Mouse (Mus musculus) left cerebral cortex, postnatal 14 days (tissue): ENCODE results near the gene Gramd4. TPM values are rescaled to one million over a fixed set of nuclear protein-coding genes. Genes with fewer than 3 reads are reported as not detected.

Experiments
- DNase-seq, 2 experiments: peaks; one replicate each; pipeline ENCODE4 v3.0.0; 2021 to 2022; ENCODE audit warnings: low spot score in 2 of 2, mixed read lengths in 1 of 2
- intact Hi-C: fragments of 180-260 bp; cut with DNase I; formaldehyde crosslinking; loops from one replicate; pipeline ENCODE4 v1.15.1; 2025
- total RNA-seq, 2 experiments: library from RNA; stranded (reverse); gene quantifications; 2 replicates each; pipeline ENCODE4 v1.2.3; 2021

Gramd4 gene
- total RNA-seq, 2 experiments from 2014 or later = 37.2 to 44.3 TPM

DNA sequence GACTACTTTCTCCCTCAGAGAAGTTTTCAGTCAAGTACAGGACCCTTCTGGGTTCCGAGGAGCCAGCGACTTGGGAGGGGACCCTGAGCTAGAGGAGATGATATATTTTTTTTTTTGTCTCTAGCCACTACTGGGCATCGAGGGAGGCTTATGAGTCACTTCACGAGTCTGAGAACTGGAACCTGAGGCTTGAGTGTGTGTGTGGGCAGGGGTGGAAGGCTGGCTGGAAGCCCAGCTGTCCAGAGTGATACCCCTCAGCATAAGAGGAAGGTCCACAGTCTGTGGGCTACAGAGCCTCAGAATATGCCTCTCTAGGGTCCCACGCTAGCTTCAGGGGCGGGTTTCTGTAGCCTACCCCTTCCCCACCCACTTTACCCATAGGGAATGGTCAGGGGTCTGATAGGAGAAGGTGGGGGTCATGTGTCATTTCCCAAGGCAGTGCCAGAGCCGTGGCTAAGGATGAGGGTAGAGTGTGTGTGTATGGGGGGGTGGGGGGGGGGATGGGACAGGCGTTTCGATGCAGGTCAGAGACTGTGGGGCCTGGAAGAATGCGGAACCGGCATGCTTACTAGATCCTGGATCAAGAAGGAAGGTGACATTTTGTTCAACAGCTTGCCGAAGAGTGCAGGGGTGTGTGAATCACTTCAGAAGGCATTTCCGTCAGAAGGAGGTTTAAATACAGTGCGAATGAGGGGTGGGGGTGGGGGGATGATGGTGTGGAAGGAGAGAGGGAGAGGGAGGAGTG is 9.5 kb downstream of the Gramd4 start:
- intact Hi-C loops = no loop called here
- DNase-seq = no peak

GRCm38 (mm10) chr15:86067581-86067910 is 10.1 kb downstream of the Gramd4 start:
- DNase-seq = no peak

DNA sequence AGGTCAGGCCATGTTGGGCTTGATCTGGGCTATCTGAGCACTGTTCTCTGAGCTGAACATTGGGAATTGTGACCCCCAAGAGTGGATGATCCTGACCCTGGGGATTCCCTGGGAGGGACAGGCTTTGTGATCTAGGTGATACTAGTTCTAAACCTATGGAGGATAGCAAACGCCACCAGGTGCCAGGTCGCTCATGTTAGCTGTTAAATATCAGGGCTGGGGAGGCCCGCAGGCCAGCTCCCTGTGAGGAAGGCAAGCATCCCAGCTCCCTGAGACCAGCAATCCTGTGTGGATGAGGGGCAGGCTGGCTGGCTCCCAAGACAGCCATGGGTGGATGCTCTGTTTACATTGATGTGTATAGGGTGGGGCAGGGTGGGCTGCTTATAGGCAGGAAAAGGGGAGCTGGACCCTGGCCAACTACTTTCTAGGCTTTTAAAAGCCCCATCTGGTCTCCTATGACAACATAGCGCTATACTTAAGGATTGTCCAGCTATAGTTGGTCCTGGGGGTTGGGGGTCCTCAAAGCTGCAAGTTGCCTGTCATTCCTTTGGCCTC is 10.5 kb downstream of the Gramd4 start:
- intact Hi-C loops = no loop called here
- no peak for DNase-seq

More at GRCm38 (mm10) chr15:86067581-86067910, 10.1 kb downstream of the Gramd4 start:
- intact Hi-C loops = no loop called here

DNA sequence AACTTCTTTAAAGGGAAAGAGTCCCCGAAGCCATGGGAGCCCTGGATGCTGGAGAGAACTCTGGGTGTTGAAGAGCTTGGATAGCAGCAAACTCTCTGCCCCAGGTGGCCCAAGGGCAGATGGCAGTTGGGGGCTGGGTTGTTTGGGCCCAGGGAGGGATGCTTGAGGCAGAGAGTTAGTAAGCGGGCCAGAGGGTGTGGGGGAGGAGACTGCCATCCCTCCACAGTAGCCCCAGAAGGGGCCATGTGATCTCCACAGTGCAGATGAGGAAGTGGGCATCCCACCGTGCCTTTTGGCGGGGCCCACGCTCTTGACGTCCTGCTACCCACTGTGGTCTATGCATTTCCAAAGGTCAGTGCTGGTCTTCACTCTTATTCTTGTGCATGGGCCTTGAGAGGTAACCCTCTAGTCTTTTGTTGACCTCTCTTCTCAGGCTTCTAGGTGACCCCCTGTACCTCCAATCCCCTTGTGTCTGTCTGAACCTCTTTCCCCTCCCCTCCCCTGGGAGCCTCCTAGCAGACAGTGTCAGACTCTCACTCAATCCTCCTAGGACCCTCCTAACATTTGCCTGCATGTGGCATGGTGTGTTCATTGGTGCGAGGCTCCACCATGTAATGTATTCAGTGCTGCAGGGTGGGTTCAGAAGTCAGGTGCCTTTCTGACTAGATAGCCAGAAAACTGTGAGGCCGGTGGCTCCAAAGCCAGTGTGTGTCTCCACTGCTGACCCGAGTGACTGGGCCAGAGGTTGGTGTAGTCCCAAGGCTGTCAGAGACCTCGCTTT is 11.7 kb downstream of the Gramd4 start:
- intact Hi-C loops = no loop called here
- no peak for DNase-seq

- intact Hi-C loops = no loop called here
- DNase-seq = no peak
These were observed 12.9 kb downstream of the Gramd4 start for GRCm38 (mm10) chr15:86070368-86070767.

DNA sequence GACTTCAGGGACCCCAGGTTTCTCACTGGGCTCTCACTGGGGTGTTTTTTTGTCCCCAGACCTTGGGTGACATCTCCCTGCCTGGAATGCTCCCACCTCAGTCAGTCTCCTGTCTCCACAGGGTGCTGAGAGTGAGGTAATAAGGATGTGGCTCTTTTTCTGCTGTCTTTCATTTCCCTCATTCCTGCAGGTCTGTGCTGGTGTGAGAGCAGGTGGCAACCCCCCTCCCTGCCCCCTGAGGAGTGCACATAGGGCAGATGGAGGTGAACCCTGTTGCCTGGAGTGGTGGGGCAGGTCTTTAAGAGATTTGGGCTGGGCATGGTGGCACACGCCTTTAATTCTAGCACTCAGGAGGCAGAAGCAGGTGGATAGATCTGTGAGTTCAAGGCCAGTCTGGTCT is 13.7 kb downstream of the Gramd4 start:
- DNase-seq = no peak
- intact Hi-C loops = no loop called here

GRCm38 (mm10) chr15:86074171-86074937 is 16.9 kb downstream of the Gramd4 start:
- DNase-seq = no peak
- intact Hi-C loops = no loop called here

DNA sequence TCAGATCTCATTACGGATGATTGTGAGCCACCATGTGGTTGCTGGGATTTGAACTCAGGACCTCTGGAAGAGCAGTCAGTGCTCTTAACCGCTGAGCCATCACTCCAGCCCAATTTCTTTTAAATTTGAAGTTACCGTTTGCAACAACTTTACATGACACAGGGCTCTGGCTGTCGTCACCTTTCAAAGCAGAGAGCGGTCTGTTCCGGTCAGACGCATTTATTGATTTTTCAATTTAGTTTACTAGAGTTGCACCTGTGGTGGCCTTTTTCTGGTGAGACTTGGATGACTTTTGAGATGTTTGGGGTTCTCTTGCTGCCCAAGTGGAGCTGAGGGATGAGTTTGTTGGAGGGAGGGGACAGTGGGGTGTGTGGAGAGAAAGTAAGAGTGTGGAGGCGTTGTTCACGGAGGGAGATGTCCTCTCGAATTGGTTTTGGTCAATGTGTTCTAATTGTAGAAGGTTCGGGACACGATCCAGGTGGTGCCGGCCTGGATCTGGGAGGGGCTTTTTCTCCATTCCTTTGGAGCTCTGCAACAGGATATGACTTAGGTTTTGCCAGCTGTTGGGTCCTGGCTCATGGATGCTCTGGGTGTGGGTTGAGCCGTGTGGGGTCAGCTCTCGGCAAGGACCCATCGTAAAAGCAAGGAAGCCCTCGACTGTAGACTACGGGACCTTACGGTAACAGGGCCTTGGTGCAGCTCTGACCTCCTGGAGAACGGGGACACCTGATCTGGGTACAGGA is 18.0 kb downstream of the Gramd4 start:
- DNase-seq = no peak
- intact Hi-C loops = no loop called here

GRCm38 (mm10) chr15:86076048-86076315 is 18.5 kb downstream of the Gramd4 start:
- DNase-seq = no peak
- intact Hi-C loops = no loop called here

DNA sequence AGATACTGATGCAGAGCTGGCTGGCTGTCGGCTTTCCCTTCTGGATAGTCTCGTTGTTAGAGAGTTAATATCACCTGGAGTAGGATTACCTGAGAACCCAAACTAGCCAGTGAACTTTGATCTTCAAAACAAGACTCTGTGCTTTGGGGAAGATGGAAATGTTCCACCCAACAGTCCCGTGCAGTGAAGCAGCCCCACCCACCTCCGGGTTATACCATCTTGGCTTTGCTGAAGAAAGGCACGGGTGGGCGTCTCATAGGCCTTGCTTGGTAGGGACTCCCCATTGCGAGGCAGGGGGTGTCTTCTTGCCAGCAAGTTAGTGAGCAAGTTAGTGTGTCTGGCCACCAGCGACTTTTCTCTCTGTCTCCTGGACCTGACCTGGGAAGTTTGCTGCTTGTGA is 18.9 kb downstream of the Gramd4 start:
- intact Hi-C loops = no loop called here

GRCm38 (mm10) chr15:86077934-86078333 is 20.4 kb downstream of the Gramd4 start:
- intact Hi-C loops = no loop called here
- DNase-seq = no peak

More for the DNA sequence above, 18.9 kb downstream of the Gramd4 start:
- no peak for DNase-seq

- no peak for DNase-seq
- intact Hi-C loops = no loop called here
These were observed 21.2 kb downstream of the Gramd4 start for GRCm38 (mm10) chr15:86078481-86079216.

DNA sequence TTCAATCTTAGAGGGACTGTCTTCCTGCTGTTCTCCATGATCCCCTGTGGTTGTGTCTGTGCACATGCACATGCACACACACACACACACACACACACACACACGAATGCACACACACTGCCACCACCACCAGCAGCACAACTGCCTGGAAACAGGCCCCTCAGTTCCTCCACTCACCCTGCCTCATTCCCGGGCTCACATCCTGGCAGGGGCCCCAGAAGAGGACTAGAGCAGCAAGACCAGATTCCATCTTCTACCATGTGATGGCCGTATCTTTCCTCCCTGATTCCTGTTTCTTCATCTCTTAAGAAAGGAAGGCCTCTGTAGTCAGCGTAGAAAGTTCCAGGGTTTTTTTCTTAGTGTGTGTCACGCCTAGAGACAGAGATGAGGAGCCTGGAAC is 22.0 kb downstream of the Gramd4 start:
- no peak for DNase-seq
- intact Hi-C loops = no loop called here

- no peak for DNase-seq
- intact Hi-C loops = no loop called here
These were observed 22.4 kb downstream of the Gramd4 start for GRCm38 (mm10) chr15:86079876-86080275.

DNA sequence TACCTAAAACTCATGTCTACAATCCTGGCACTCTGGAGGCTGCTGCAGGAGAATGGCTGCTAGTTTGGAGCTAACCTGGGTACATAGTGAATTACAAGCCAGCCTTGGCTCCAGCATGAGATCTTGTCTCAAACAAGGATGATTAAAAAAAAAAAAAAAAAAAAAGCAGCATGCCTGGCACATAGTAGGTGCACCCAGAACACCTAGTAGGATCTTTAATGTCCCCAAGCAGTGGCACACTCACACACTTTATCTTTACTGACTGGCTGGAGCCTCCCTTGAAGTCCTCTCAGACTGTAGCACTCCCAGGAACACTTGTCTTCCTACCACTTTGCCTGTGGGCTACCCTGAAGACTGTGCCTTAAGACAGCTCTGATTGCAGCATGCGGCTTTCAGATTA is 22.9 kb downstream of the Gramd4 start:
- DNase-seq = no peak
- intact Hi-C loops = no loop called here

- intact Hi-C loops = no loop called here
- no peak for DNase-seq
These were observed 24.2 kb downstream of the Gramd4 start for GRCm38 (mm10) chr15:86081654-86082053.

GRCm38 (mm10) chr15:86082551-86082961 is 25.1 kb downstream of the Gramd4 start:
- no peak for DNase-seq
- intact Hi-C loops = no loop called here

DNA sequence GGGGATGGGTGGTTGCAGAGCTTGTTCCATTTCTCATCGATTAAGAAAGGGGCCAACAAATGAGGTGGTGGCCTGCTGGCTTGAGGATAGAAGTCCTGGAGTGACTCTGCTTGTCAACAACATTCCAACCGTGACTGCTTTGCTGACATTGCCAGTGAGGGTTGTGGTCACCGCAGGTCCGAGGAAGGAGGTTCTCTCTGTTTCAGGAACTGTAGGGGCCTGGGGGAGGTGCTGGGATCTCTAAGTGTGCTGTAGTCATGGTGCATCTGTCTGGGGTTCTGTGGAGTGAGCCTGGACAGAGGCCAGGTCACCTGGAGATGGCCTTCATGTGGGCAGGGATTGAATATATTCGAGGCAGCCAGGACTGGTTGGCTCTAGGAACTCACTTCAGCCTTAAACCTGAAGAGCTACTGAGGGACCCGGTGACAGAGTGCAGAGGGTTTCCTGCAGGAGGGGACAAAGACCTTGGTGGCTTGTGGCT is 25.8 kb downstream of the Gramd4 start:
- intact Hi-C loops = no loop called here
- DNase-seq = no peak
